In genomic region chr15:99225081-99225810, GRCm38 (mm10) we compare ENCODE assay signal across 8 mouse cellular contexts. TPM values are rescaled to one million over a fixed set of nuclear protein-coding genes. Genes with fewer than 3 reads are reported as not detected.
DNase-seq lines count a peak whose midpoint lies in the region; ATAC-seq and TF ChIP-seq lines count a peak whose summit lies in the region.

No protein-coding gene starts in this region.

- 1% methylated on average over 22 of the region's 22 CpGs for WGBS in hindbrain, embryonic 15.5 days
- WGBS in limb, embryonic 15.5 days: under 1% methylated on average over 22 of the region's 22 CpGs

- no peak for TF ChIP-seq POLR2A in testis, adult 2 months (IDR thresholded peaks at IDR 0.05; ENCODE audit: control insufficient read depth, low read depth, low read length)

- no peak overlapping the region for H3K27ac ChIP-seq in testis, adult 2 months (ENCODE audit: control insufficient read depth, insufficient read depth, low read depth, low read length)
- H3K27ac ChIP-seq in hindbrain, embryonic 15.5 days (replicated peaks): no peak overlapping the region
- no peak overlapping the region for H3K27ac ChIP-seq in limb, embryonic 15.5 days

- peak; percentile 40 for DNase-seq in adrenal gland, adult 2 months
- DNase-seq in adrenal gland, postnatal 4 days (ENCODE audit: low spot score in 2 of 2): no peak
- no peak for DNase-seq in testis, postnatal 14 days (ENCODE audit: low spot score)
- peak; percentile 60 to 62 for DNase-seq in right cerebral cortex, postnatal 36 days (ENCODE audit: low spot score in 2 of 2)
- DNase-seq in spleen, postnatal 36 days (ENCODE audit: low spot score in 2 of 2): no peak

- TF ChIP-seq CTCF in testis, adult 2 months (IDR thresholded peaks at IDR 0.05; ENCODE audit: control insufficient read depth, insufficient read depth, insufficient replicate concordance, low read depth, low read length): no peak

- H3K4me3 ChIP-seq in testis, adult 2 months (ENCODE audit: control insufficient read depth, low read depth, low read length): peak overlapping the region; percentile 18; the same call in 1 of the 2 replicates
- peak overlapping the region; percentile 38 for H3K4me3 ChIP-seq in hindbrain, embryonic 15.5 days
- H3K4me3 ChIP-seq in limb, embryonic 15.5 days: peak overlapping the region; percentile 45

- H3K27me3 ChIP-seq in testis, adult 2 months (ENCODE audit: control insufficient read depth, insufficient read depth, low read length): no peaks in the 10 kb centered on the region; the same call in 1 of the 2 replicates
- peaks cover 80% of the 10 kb centered on the region for H3K27me3 ChIP-seq in hindbrain, embryonic 15.5 days
- peaks cover 97% of the 10 kb centered on the region for H3K27me3 ChIP-seq in limb, embryonic 15.5 days

- peak overlapping the region; percentile 57 for H3K4me2 ChIP-seq in hindbrain, embryonic 15.5 days
- H3K4me2 ChIP-seq in limb, embryonic 15.5 days: peak overlapping the region; percentile 78

- H3K4me1 ChIP-seq in testis, adult 2 months (ENCODE audit: control insufficient read depth, insufficient read depth, low read length): peaks cover 19% of the 10 kb centered on the region
- H3K4me1 ChIP-seq in hindbrain, embryonic 15.5 days (replicated peaks): peaks cover 31% of the 10 kb centered on the region
- H3K4me1 ChIP-seq in limb, embryonic 15.5 days: peaks cover 40% of the 10 kb centered on the region

- no peak overlapping the region for H3K9ac ChIP-seq in hindbrain, embryonic 15.5 days
- no peak overlapping the region for H3K9ac ChIP-seq in limb, embryonic 15.5 days

- no peak for ATAC-seq in hindbrain, embryonic 15.5 days (ENCODE audit: low FRiP score, low read depth)
- ATAC-seq in limb, embryonic 15.5 days (ENCODE audit: insufficient number of reproducible peaks, low FRiP score, low TSS enrichment, low read depth): peak; percentile 16; the same call in 1 of the 2 replicates

- H3K36me3 ChIP-seq in testis, adult 2 months (ENCODE audit: control insufficient read depth, insufficient read depth, low read length): no peaks in the 10 kb centered on the region
- no peaks in the 10 kb centered on the region for H3K36me3 ChIP-seq in hindbrain, embryonic 15.5 days
- no peaks in the 10 kb centered on the region for H3K36me3 ChIP-seq in limb, embryonic 15.5 days

- H3K9me3 ChIP-seq in hindbrain, embryonic 15.5 days: no peaks in the 10 kb centered on the region
- H3K9me3 ChIP-seq in limb, embryonic 15.5 days: no peaks in the 10 kb centered on the region

RNA-seq across cellular contexts. Expression of gene Kcnh3, which starts 0.6 kb away (rescaled TPM):
- under 1 TPM; 0.86 to 0.97 TPM for total RNA-seq in adrenal gland, adult 2 months (2021)
- 2.1 and 2.5 TPM in 2 replicates for polyA plus RNA-seq in adrenal gland, adult 2 months (2012; rRNA removed)
- 1 to 10 TPM; 3.8 to 6.7 TPM for total RNA-seq in adrenal gland, postnatal 4 days (2021)
- polyA plus RNA-seq in testis, adult 2 months (2012; rRNA removed): 0.89 and 1.00 TPM in 2 replicates
- polyA plus RNA-seq in hindbrain, embryonic 15.5 days (2015; fragmentation: Nextera tagmentation; extraction: Ambion mirVana): 0.81 and 1.5 TPM in 2 replicates
- polyA plus RNA-seq in limb, embryonic 15.5 days (2015; fragmentation: Nextera tagmentation; extraction: Ambion mirVana): 0.43 and 0.68 TPM in 2 replicates

RNA-seq across cellular contexts. Expression of gene Mcrs1, which starts 26.5 kb away (rescaled TPM):
- total RNA-seq in adrenal gland, adult 2 months (2021): 10 to 100 TPM; 28.5 to 43.5 TPM
- 55.1 and 63.5 TPM in 2 replicates for polyA plus RNA-seq in adrenal gland, adult 2 months (2012; rRNA removed)
- total RNA-seq in adrenal gland, postnatal 4 days (2021): 10 to 100 TPM; 72.0 to 72.8 TPM
- 113 and 124 TPM in 2 replicates for polyA plus RNA-seq in testis, adult 2 months (2012; rRNA removed)
- 203 and 209 TPM in 2 replicates for polyA plus RNA-seq in hindbrain, embryonic 15.5 days (2015; fragmentation: Nextera tagmentation; extraction: Ambion mirVana)
- 114 and 129 TPM in 2 replicates for polyA plus RNA-seq in limb, embryonic 15.5 days (2015; fragmentation: Nextera tagmentation; extraction: Ambion mirVana)

Comparison
In these comparisons a context has a peak if more than half of its experiments do, and no peak if none do; other contexts are left out.
1. DNase-seq: peak in adrenal gland, adult 2 months (single experiment) and right cerebral cortex, postnatal 36 days (2 of 2); none in adrenal gland, postnatal 4 days (0 of 2), testis, postnatal 14 days (single experiment) and spleen, postnatal 36 days (0 of 2).
2. Peak in every context shown above with its lines, with median percentiles within 50 percentile points of each other: H3K4me3 ChIP-seq.